Mouse (Mus musculus) effector memory CD4-positive, alpha-beta T cell, adult 7 months (primary cell): Measurements from ENCODE around the gene Aldh3b3. TPM values are rescaled to one million over a fixed set of nuclear protein-coding genes. Genes with fewer than 3 reads are reported as not detected.

ENCODE experiments used
- polyA plus RNA-seq: library from polyadenylated mRNA; unstranded; fragments of 100-300 nt; shearing (Covaris generic); gene quantifications from one replicate; pipeline ENCODE4 v1.2.1, GENCODE M21; 2017

The Aldh3b3 gene
- 0.29 TPM for polyA plus RNA-seq

GRCm38 (mm10) chr19:3958470-3958869 is at the start of gene Aldh3b3:
Gene Aldh3b3, plus strand, starts transcription at chr19:3958645.

GRCm38 (mm10) chr19:3912337-3913204 is 45.9 kb upstream of the Aldh3b3 start, which contains the start of gene Ndufs8:
Gene Ndufs8, minus strand, starts transcription at chr19:3912774.

GRCm38 (mm10) chr19:3929211-3929941 is 29.1 kb upstream of the Aldh3b3 start, which contains the start of gene Aldh3b1:
Gene Aldh3b1, minus strand, starts transcription at chr19:3929808.

GRCm38 (mm10) chr19:3935032-3935895 is 23.2 kb upstream of the Aldh3b3 start, which contains the start of gene Unc93b1:
Gene Unc93b1, plus strand, starts transcription at chr19:3935186.

GRCm38 (mm10) chr19:3972229-3972628 is 13.8 kb downstream of the Aldh3b3 start, which contains the start of gene Aldh3b2:
Gene Aldh3b2, plus strand, starts transcription at chr19:3972328.

GRCm38 (mm10) chr19:3986334-3986733 is 27.9 kb downstream of the Aldh3b3 start, which contains the start of gene Acy3:
Gene Acy3, plus strand, starts transcription at chr19:3986570.

GRCm38 (mm10) chr19:3992416-3992815 is 34.0 kb downstream of the Aldh3b3 start, which contains the start of gene Tbx10:
Gene Tbx10, plus strand, starts transcription at chr19:3992752.

GRCm38 (mm10) chr19:4000119-4000900 is 41.9 kb downstream of the Aldh3b3 start, which contains the start of the genes Nudt8 and Gm49405:
Gene Nudt8, plus strand, starts transcription at chr19:4000580.
Gene Gm49405, plus strand, starts transcription at chr19:4000626.

GRCm38 (mm10) chr19:4003112-4003511 is 44.7 kb downstream of the Aldh3b3 start, which contains the start of gene Doc2g:
Gene Doc2g, plus strand, starts transcription at chr19:4003313.

GRCm38 (mm10) chr19:4012432-4013022 is 54.1 kb downstream of the Aldh3b3 start, which contains the start of gene Ndufv1:
Gene Ndufv1, minus strand, starts transcription at chr19:4012806.

Other genes starting within 250 kb of the Aldh3b3 start
- gene Kmt5b, start 191.2 kb upstream of the Aldh3b3 start, polyA plus RNA-seq = 69.6 TPM
- gene Chka, start 106.9 kb upstream of the Aldh3b3 start, polyA plus RNA-seq = 27.0 TPM
- gene Tcirg1, start 51.5 kb upstream of the Aldh3b3 start, polyA plus RNA-seq = 66.4 TPM
- gene Ndufs8, start 45.9 kb upstream of the Aldh3b3 start, polyA plus RNA-seq = 118 TPM
- gene Aldh3b1, start 28.8 kb upstream of the Aldh3b3 start, polyA plus RNA-seq = 0.20 TPM
- gene Unc93b1, start 23.5 kb upstream of the Aldh3b3 start, polyA plus RNA-seq = 37.0 TPM
- gene Aldh3b2, start 13.7 kb downstream of the Aldh3b3 start, polyA plus RNA-seq = not detected
- gene Acy3, start 27.9 kb downstream of the Aldh3b3 start, polyA plus RNA-seq = not detected
- gene Tbx10, start 34.1 kb downstream of the Aldh3b3 start, polyA plus RNA-seq = not detected
- gene Nudt8, start 41.9 kb downstream of the Aldh3b3 start, polyA plus RNA-seq = 12.7 TPM
- gene Gm49405, start 42.0 kb downstream of the Aldh3b3 start, polyA plus RNA-seq = 0.85 TPM
- 2.1 TPM for gene Doc2g, start 44.7 kb downstream of the Aldh3b3 start, polyA plus RNA-seq
- gene Ndufv1, start 54.2 kb downstream of the Aldh3b3 start, polyA plus RNA-seq = 109 TPM
- 392 TPM for gene Gstp1, start 79.3 kb downstream of the Aldh3b3 start, polyA plus RNA-seq
- gene Gstp2, start 87.4 kb downstream of the Aldh3b3 start, polyA plus RNA-seq = not detected
- gene Gstp3, start 100.9 kb downstream of the Aldh3b3 start, polyA plus RNA-seq = 42.6 TPM
- gene Cabp2, start 122.9 kb downstream of the Aldh3b3 start, polyA plus RNA-seq = not detected
- gene Cdk2ap2, start 138.5 kb downstream of the Aldh3b3 start, polyA plus RNA-seq = 550 TPM
- gene Pitpnm1, start 141.4 kb downstream of the Aldh3b3 start, polyA plus RNA-seq = 224 TPM
- gene Aip, start 167.2 kb downstream of the Aldh3b3 start, polyA plus RNA-seq = 157 TPM
- not detected for gene Gpr152, start 181.1 kb downstream of the Aldh3b3 start, polyA plus RNA-seq
- not detected for gene Cabp4, start 185.4 kb downstream of the Aldh3b3 start, polyA plus RNA-seq
- 214 TPM for gene Coro1b, start 190.0 kb downstream of the Aldh3b3 start, polyA plus RNA-seq
- 375 TPM for gene Ptprcap, start 195.0 kb downstream of the Aldh3b3 start, polyA plus RNA-seq
- 57.9 TPM for gene Rps6kb2, start 204.7 kb downstream of the Aldh3b3 start, polyA plus RNA-seq
- 13.1 TPM for gene Carns1, start 216.8 kb downstream of the Aldh3b3 start, polyA plus RNA-seq
- gene Tbc1d10c, start 232.6 kb downstream of the Aldh3b3 start, polyA plus RNA-seq = 416 TPM
- gene Ppp1ca, start 233.4 kb downstream of the Aldh3b3 start, polyA plus RNA-seq = 774 TPM
- 28.5 TPM for gene Rad9a, start 243.0 kb downstream of the Aldh3b3 start, polyA plus RNA-seq